Mouse (Mus musculus): ENCODE data around the gene Esr2.
"Not testable (repeated sequence)": the region's sequence is repeated elsewhere in the genome, so short reads cannot be mapped to it uniquely, and the experiment has no call there.

Esr2 gene

GRCm38 (mm10) chr12:76152389-76152788, 24.7 kb downstream of the Esr2 start:
- not testable (repeated sequence) for DNase-seq (ENCODE audit: low spot score in 2 of 2)

GRCm38 (mm10) chr12:76136701-76137100, 40.4 kb downstream of the Esr2 start:
- no peak for DNase-seq (ENCODE audit: low spot score in 2 of 2)

- not testable (repeated sequence) for DNase-seq (ENCODE audit: low spot score in 2 of 2)
Observed at GRCm38 (mm10) chr12:76133081-76133480, 44.0 kb downstream of the Esr2 start.

GRCm38 (mm10) chr12:76132591-76132990, 44.5 kb downstream of the Esr2 start:
- DNase-seq (ENCODE audit: low spot score in 2 of 2), result no peak

GRCm38 (mm10) chr12:76130891-76131290, 46.2 kb downstream of the Esr2 start:
- no peak for DNase-seq (ENCODE audit: low spot score in 2 of 2)

GRCm38 (mm10) chr12:76130281-76130680, 46.8 kb downstream of the Esr2 start:
- no peak for DNase-seq (ENCODE audit: low spot score in 2 of 2)

- no peak for DNase-seq (ENCODE audit: low spot score in 2 of 2)
Observed at GRCm38 (mm10) chr12:76128831-76129230, 48.2 kb downstream of the Esr2 start.

GRCm38 (mm10) chr12:76128306-76128705, 48.8 kb downstream of the Esr2 start:
- DNase-seq (ENCODE audit: low spot score in 2 of 2), result no peak

- no peak for DNase-seq (ENCODE audit: low spot score in 2 of 2)
Observed at GRCm38 (mm10) chr12:76123223-76123622, 53.8 kb downstream of the Esr2 start.

GRCm38 (mm10) chr12:76117632-76118153, 59.4 kb downstream of the Esr2 start:
- DNase-seq (ENCODE audit: low spot score in 2 of 2), result no peak

- no peak for DNase-seq (ENCODE audit: low spot score in 2 of 2)
Observed at GRCm38 (mm10) chr12:76116577-76116976, 60.5 kb downstream of the Esr2 start.

GRCm38 (mm10) chr12:76111046-76111445, 66.0 kb downstream of the Esr2 start:
- DNase-seq (ENCODE audit: low spot score in 2 of 2), result no peak

GRCm38 (mm10) chr12:76109646-76110405, 67.2 kb downstream of the Esr2 start:
- DNase-seq (ENCODE audit: low spot score in 2 of 2), result no peak

GRCm38 (mm10) chr12:76104596-76105351, 72.3 kb downstream of the Esr2 start:
- DNase-seq (ENCODE audit: low spot score in 2 of 2), result no peak

- DNase-seq (ENCODE audit: low spot score in 2 of 2), result no peak
Observed at GRCm38 (mm10) chr12:76102621-76103020, 74.4 kb downstream of the Esr2 start.

GRCm38 (mm10) chr12:76095117-76096035, 81.7 kb downstream of the Esr2 start:
- no peak for DNase-seq (ENCODE audit: low spot score in 2 of 2)

- DNase-seq (ENCODE audit: low spot score in 2 of 2), result no peak
Observed at GRCm38 (mm10) chr12:76093613-76094588, 83.2 kb downstream of the Esr2 start.

- DNase-seq (ENCODE audit: low spot score in 2 of 2), result no peak
Observed at GRCm38 (mm10) chr12:76092789-76093466, 84.1 kb downstream of the Esr2 start.

GRCm38 (mm10) chr12:76087025-76087424, 90.0 kb downstream of the Esr2 start:
- peak in 1 of 2 experiments; percentile 19 for DNase-seq (ENCODE audit: low spot score in 2 of 2)
